Mouse (Mus musculus) T-cell, adult 2 months (primary cell): ENCODE measurements around the gene Arhgap23.

ENCODE experiments used
- DNase-seq: peaks from one replicate; pipeline ENCODE4 v3.0.0; 2022; ENCODE audit warnings: low spot score

Gene Arhgap23

DNA sequence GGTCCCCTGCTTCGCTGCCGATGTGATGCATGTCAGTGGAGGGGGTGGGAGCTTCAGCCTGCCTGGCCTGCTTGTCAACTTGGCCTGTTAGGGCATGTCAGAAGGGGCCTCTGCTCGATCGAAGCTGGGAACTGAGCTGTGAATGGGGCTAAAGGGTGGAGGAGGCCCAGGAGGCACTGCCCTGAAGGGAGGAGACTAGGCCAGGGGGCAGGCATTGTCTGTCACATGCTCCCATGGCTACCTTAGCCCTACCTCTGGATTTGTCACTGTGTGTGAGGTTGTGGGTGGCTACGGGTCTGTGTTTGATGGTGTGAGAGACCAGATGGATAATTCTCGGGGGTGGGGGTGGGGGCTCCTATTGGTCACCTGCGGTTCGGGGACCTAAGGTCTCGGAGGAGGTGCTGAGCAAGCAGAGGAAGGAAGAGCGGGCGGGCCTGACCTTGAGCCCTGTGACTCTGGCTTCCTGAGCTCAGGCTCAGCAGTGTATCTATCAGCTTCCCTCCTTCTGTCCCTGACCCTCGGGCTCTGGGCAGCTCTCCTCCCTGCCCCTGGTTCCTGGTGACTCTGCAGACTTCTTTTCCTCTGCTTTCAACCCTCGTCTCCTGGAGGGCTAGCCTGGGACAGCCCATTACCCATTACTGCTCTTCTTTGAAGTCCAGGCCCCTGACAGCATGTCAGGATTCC is 20.6 kb downstream of the Arhgap23 start:
- DNase-seq, result no peak

DNA sequence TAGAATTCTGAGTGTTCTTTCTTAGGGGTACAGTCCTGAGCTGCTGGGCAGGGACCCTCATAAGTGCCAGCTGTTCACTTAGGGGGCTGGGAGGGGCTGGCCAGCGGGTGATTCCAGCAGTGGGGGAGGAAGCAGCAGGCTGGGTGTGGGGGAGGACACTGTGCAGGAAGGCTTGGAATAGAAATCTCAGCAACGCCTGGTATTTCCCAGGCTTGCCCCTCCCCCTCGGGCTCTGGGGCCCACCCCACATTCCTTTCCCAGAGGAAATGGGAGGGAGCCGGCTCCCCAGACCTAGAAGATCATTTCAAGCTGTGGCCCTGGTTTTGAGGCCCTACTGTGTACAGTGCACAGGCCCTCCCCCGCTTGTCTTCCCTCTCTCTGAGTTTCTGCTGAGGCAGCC is 22.4 kb downstream of the Arhgap23 start:
- no peak for DNase-seq

DNA sequence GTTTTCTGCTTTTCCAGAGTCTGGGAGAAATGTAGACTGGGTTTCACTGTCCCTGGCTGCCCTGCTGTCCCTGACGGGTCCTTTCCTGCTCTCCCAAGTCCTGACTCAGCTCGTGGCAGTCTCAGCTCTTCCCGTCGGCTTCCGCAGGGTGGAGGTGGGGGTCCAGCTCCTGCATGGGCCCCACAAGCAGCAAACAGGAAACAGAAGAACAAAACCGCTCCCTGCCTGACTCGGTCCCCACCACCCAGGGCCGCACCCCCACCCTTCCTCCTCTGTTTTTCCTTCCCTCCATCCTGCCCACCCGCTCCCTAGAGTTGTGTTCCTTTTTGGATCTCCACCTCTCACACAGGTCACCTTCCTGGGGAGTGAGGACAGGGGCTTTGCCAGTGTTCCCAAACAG is 23.5 kb downstream of the Arhgap23 start:
- DNase-seq, result no peak

DNA sequence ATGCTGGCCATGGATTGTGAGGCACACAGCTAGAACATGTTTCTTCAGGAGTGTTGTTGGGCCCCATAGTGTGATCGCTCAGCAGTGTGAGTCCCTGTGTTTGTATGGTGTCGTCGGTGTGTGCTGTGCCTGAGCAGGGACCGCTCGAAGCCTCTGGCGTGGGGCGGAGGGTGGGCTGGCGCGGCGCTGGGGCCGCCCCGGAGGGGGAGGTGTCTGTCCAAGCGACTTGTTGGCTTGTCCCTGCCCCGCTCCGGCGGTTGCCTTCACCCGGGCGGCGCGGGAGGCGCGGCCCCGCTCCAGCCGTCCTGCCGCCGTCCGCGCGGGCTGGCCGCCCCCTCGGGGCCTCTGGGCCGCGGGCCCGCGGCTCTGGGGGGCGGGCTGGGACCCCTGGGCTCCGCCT is 24.6 kb downstream of the Arhgap23 start:
- DNase-seq, result no peak

DNA sequence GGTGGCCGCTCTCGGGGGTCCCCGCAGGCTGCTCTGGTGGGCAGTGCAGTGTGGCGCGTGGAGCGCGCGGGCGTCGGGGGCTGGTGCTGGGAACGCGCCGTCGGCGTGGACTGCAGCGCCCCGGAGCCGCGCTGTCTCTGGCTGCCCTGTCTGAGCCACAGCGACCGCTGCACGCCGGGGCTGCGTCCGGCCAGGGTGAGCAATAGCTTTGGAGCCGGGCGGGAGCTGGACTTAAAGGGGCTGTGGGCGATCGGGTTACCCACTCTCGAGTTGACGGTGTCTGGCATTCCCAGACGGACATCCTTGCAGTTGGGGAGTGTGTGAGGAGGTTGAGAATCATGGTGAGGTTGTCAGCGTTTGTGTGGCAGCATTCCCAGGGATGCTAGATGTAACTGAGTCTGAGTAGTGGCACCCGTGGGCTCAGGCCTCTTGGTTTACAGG is 25.1 kb downstream of the Arhgap23 start:
- DNase-seq, result no peak

DNA sequence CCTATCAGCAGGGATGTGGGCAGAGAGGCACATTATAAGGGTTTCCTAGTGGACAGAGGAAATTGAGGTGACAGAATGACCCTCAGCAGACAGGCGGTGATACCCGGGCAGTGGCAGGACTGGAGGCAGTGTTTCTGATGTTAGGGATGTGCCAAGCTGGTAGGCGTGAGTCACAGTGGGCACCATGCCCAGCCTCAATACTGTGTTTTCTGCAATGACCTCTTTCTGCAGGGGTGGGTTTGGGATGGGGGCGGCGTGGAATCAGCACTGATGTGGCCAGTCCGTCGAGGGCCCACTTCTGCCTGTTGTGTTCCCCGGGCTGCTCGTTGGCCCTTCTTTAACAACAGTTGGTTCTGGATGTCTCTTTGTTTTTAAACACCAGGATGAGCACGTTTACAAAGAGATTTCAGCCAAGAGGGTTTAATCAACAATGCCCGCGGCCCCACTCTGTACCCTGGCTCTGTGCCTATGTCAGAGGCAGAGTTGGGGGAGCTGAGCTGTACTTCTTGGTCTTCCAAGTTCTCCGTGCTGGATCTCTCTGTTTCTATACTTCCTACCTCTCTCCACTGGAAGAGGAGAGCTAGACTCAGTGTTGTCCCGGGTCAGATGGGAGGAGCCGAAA is 25.8 kb downstream of the Arhgap23 start:
- DNase-seq, result no peak

DNA sequence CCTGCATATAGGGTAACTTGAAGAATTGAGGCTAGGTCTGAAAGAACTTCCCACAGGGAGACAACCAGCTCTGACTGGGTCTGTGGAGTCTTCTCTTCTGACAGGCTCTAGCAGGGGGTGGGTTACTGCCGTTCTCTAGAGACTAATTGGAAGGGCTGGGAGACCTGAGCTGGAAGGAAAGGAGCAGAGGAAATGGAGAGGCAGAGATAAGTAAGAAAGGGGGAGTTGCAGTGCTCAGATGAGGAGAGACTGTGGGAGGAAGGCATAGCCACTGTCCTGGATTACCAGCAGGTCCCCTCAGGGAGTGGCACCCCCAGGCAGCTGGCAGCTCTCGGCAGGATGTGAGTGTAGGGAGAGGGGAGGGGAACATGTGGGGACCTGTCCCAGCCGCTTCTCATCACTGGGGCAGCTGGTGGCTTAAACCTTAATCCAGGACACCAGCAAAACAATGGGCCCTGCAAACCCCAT is 26.4 kb downstream of the Arhgap23 start:
- no peak for DNase-seq

DNA sequence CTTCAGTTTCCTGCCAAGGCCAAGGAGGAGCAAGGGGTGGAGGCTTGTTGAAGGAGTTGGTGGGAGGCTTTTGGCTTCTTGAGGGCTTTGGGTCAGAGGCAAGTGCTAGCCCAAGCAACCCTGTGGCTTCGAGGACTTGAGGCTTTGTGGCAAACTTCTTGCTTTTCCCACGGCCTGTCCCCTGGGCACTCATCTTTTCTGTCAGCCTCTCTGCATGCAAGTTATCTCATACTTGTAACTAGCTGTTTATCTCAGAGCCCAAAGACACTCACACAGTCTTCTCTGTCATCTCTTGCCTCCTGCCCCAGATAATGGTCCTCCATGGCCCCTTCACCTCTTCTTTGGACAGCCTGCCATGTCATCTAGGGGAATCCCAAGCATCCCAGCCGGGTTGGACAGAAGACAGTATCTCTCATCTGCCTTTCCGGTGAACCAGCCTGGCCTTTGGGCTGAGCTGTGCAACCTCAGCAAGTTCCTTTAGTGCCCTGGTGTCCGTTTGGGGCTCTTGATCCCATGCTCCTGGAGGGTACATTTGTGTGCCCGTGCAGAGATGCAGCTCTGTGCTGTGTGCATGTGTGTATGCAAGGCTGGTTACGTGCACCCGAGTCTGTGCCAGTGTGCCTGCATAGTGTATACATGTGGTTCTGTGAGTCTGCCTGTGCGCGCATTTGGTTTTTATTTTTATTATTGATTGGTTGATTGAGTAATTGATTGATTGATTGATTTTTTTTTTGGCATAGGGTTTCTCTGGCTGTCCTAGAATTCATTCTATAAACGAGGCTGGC is 27.8 kb downstream of the Arhgap23 start:
- no peak for DNase-seq

DNA sequence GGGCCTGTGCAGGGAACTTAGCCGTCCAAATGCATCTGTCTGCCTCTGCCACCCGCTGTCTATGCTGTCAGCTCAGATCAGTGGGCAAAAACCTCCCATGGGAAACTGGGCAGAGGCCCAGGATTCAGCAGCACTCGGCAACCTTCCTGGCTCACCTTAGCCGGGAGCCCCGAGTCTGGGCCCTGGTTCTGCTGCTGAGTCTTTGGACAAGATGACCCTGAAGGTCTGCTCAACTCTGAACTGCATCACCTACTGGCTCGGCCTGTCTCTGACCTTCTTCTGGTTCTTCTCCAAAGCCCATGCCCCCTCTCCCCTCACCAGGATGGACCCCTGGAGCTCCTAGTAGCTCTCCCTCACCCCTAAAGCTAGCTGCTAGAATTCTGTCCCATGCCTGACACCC is 30.3 kb downstream of the Arhgap23 start:
- no peak for DNase-seq

DNA sequence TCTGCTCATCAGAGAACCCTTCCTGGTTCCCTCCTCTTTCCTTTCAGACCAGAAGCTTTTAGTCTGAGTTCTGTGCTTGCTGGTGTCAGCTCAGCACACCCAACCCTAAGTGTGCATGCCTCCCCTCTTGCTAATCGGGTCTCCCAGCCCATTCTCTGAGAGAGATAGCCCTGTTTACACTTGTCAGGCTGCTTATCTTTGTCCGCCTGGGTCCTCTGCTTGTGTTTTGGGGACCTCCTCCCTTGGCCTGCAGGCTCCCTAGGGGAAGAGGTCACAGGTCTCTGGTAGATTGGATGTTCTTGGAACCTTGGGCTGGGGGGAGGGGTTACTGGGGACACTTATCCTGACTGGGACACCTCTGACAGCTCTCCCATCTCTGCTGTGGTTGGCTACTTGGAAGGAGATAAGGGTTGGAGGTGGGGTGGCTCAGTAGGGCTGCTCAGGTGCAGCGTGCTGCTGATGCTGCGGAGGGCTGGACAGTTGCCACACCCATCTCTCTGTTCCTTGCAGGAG is 30.7 kb downstream of the Arhgap23 start:
- no peak for DNase-seq

DNA sequence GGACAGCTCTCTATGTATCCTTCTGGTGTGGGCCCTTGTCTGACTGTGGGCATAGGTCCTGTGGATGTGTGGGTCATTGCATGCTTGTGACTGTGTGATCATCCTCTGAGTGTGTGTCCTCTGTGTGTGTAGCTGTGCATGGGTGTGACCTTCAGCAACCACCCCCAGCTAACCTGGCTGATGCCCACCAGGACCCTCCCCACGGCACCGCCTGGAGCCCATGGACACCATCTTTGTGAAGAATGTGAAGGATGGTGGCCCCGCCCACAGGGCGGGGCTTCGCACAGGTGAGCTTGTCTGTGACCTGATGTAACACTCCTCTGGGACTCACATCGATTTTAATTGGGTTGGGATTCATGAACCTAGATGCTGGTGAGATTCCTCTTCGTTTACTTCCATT is 32.6 kb downstream of the Arhgap23 start:
- DNase-seq, result no peak

DNA sequence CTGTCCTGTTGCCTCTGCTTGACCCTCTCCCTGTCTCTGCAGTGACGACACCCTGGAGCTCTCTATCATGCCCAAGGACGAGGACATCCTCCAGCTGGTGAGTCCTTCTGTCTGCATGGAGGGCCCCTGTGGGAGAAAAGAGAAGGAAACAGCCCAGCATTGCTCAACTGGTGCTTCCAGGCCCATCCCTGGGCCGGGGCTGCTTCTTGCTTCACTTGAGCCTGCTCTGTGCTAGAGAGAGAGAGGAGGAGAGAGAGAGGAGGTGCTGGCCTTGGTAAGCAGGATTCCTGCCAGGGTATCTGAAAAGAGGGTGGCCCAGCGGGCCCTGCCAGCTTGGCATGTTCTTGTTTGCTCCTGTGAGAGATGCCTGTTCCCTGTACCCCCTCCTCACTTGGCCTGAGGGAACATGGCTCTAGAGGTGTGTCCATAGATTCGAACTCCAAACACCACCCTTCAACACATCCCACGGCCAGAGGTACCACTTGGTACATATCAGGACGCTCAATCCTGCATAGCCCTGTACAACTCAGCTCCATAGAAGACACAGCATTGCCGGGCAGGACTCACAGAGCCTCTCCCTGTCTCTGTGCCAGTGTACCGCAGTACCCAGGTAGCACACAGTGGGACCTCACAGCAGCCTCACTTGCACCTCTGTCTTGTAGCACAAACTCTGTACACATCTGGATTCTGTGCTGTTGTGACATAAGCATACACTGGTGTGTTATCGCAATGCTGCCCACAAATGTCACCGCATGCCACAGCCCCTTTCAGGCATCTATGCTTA is 33.5 kb downstream of the Arhgap23 start:
- no peak for DNase-seq

DNA sequence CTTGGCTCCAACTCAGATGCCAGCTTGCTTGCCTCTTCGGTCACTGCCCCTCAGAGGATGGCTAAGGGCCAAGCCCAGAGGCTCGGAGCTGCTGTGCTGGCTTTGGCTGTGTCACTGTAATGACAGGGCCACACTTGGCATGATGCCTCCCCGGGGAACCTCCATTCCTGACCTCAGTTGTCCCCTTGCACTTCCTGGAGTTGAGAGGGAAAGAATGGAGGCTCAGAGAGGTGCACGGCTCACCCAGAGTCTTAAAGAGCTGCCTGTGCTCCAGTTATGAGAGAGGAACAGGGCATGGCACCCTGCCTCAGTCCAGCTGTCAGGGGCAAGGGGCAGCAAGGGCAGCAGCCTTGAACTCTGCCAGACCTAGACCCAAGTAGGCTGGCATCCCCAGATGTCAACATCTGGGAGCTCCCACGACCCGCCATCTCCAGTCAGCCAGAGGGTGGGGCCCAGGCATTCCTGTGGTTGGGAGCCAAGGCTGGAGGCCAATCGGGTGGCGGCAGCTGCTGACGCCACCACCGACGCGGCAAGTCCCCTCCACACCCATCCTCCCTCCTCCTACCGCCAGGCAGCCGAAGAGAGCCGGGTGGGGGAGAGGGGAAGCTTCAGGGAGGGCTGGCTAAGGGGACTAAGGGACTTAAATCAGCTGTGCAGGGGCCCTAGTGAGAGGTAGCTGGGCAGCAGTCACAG is 34.4 kb downstream of the Arhgap23 start:
- DNase-seq, result no peak

DNA sequence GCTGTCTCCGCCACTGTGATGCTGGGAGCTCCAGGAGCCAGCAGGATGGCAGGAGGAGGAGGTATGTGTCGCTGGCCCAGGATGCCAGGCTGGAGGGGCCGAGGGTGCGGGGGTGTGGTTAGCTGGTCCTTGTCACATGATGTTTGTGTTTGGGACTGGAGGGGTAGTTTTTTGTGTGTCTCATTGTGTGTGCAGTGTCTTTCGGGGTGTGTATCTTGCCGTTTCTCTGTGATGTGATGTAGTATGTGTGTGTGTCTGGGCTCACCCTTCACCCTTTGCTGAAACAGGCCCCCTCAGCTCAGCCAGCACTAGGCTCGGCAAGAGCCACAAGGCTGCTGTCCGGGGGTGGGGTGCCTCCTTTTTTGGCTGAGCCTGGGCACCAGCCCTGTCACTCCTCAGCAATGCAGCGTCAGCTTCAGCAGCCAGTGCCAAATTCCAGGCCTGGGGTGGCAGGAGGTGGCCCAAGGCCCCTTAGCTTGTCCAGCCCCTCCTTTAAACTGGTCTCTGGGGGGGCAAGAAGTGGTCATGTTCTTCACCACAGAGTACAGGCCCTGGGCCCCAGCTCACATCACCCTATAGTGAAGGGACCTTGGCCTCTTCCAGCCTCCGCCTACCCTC is 35.1 kb downstream of the Arhgap23 start:
- DNase-seq, result no peak

DNA sequence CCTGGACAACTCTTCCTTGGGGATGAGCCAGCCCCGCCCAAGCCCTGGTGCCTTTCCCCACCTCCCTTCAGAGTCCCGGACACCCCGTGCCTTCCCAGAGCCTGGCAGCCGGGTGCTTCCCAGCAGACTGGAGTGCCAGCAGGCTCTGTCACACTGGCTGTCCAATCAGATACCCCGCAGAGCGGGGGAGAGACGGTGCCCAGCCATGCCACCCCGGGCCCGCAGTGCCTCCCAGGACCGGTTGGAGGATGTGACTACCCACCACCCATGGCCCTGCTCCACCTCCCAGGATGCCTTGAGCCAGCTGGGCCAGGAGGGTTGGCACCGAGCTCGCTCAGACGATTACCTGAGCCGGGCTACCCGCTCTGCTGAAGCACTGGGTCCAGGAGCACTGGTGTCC is 36.3 kb downstream of the Arhgap23 start:
- no peak for DNase-seq

DNA sequence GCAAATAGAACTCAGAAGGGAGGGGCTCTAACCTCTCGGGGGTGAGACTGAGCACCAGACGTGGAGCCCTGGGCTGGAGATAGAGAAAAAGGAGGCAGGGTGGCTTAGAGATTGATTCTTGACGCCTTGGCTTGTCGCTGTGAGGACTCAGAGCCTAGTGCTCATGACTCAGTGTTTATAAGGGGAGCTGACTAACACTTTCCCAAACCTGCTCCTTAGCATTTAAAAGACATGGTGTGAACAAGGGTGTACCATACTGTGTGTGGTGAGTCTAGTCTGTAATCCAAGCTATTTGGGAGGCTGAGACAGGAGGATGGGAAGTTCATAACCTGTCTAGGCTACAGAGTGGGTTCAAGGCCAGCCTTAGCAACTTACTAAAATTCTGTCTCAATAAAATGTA is 41.8 kb downstream of the Arhgap23 start:
- DNase-seq, result no peak

DNA sequence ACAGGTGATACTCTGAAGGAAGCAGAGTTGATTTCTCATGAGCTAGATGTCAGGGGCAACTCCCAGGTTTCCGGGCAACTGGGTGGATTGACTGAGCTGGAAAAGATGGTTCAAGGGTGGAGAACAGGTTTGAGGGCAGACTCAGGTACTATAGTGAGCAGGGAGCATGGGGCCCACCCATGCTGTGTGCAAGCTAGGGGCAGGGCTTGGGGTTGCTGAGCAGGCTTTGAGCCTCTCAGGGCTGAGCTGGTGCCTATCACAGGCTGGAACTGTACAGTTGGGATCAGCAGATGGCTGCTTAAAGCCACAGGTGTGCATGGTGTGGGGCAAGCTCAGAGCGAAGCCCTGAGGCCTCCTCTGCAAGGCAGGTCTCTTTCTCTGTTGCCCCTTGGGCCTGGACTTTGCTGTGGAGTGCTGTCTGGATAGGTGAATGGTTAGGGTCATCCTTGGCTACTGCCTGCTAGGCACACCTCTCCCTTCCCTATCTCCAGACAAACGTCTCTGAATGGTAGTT is 46.0 kb downstream of the Arhgap23 start:
- DNase-seq, result no peak

DNA sequence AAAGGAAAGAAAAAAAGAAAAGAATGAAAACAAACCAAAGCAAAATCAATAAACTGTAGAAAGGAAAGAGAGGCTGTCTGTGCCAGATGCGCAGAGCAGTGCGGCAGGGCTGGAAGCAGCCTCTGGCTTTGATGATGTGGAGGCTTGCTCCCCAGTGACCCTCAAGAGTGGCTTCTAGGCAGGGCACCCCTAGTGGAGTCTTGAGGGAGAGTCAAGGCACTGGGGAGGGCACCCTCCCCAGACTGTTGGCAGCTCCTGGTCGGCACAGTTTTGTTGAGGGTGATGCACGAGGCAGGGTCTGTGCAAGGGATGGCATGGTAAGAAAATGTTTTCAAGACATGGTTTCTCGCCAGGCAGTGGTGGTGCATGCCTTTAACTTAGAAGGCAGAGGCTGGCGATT is 47.2 kb downstream of the Arhgap23 start:
- DNase-seq, result no peak

DNA sequence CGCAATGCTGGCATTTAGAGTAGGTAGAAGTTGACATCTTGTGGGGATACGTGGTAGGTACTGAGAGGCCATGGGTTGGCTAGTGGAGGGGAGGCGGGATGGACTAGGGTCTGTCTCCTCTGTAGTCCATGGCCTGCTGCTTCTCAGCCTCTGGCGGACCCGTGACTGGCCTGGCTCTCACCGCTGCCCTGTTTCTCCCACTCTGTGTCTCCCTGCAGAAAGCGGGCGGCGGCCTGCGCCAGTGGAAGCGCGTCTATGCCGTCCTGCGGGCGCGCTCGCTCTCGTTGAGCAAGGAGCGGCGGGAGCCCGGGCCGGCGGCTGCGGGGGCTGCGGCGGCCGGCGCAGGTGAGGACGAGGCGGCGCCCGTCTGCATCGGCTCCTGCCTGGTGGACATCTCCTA is 47.8 kb downstream of the Arhgap23 start:
- no peak for DNase-seq

DNA sequence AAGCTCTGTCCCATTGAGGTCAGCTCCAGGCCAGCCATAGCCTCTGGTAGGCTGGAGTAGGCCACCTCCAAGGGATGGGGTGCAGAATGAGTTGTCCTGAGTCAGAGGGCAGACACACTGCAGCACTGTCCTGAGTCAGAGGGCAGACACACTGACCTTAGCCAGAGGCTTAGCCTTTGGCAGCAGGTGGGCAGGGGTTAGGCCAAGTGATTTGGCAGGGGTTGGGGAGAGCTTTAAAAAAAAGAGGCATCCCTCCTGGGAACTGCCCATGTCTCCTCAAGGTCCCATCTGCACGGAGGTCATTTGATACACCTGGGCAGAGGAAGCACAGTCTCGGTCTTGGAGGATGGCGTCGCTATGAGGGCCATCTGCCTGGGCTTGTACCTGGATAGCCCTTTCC is 48.7 kb downstream of the Arhgap23 start:
- no peak for DNase-seq

DNA sequence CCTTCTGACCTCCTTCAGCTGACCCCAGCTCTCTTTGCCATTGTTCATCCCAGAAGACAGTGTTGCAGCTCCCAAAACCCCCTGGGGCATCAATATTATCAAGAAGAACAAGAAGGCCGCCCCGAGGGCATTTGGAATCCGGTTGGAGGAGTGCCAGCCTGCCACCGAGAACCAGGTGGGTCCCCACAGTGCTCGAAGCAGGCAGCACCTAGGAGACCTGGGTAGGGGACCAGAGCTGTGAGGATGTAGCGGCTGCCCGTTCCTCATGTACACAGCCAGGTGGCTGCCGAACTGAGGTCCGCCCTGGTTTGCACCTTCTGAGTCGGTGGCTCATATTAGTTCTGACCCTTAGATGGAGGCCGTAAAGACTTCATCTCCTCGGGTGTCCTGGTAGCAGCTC is 50.6 kb downstream of the Arhgap23 start:
- DNase-seq, result no peak
